Mouse (Mus musculus): ENCODE data around the gene Gm45837. TPM values are rescaled to one million over a fixed set of nuclear protein-coding genes. Genes with fewer than 3 reads are reported as not detected.

Gene Gm45837
- polyA plus RNA-seq, 1 experiment from 2014 or later, result 2.1 TPM

- peak overlapping the region; percentile 61 for H3K9ac ChIP-seq
- peaks cover 55% of the 10 kb centered on the region for H3K27me3 ChIP-seq
- peak; percentile 54 for ATAC-seq (ENCODE audit: insufficient number of reproducible peaks, insufficient read depth, low FRiP score, low TSS enrichment, low read depth)
- under 1% methylated on average over 66 of the region's 68 CpGs for WGBS
- peak overlapping the region; percentile 99 for H3K4me2 ChIP-seq
- peaks cover 12% of the 10 kb centered on the region for H3K4me1 ChIP-seq
- H3K9me3 ChIP-seq, result no peaks in the 10 kb centered on the region
- H3K4me3 ChIP-seq, result peak overlapping the region; percentile 57
- no peaks in the 10 kb centered on the region for H3K36me3 ChIP-seq
- no peak overlapping the region for H3K27ac ChIP-seq
These were observed 40.0 kb downstream of the Gm45837 start for GRCm38 (mm10) chr7:101450422-101451401.

- no peak overlapping the region for H3K27ac ChIP-seq
- no peaks in the 10 kb centered on the region for H3K36me3 ChIP-seq
- H3K27me3 ChIP-seq, result peaks cover 62% of the 10 kb centered on the region
- H3K9ac ChIP-seq, result no peak overlapping the region
- H3K4me1 ChIP-seq, result peaks cover 14% of the 10 kb centered on the region
- H3K4me3 ChIP-seq, result peak overlapping the region; percentile 4; the same call in 1 of the 2 replicates
- no peaks in the 10 kb centered on the region for H3K9me3 ChIP-seq
- H3K4me2 ChIP-seq, result 0 out of 2 replicates have a peak overlapping the region, but pooled peaks have one; percentile 99
- WGBS, result 79% methylated on average over 3 of the region's 3 CpGs
- no peak for ATAC-seq (ENCODE audit: insufficient number of reproducible peaks, insufficient read depth, low FRiP score, low TSS enrichment, low read depth)
These were observed 42.0 kb downstream of the Gm45837 start for GRCm38 (mm10) chr7:101452669-101453068.

- no peak overlapping the region for H3K9ac ChIP-seq
- no peak for ATAC-seq (ENCODE audit: insufficient number of reproducible peaks, insufficient read depth, low FRiP score, low TSS enrichment, low read depth)
- 89% methylated on average over 3 of the region's 3 CpGs for WGBS
These were observed 42.6 kb downstream of the Gm45837 start for GRCm38 (mm10) chr7:101453296-101453695.

GRCm38 (mm10) chr7:101453725-101454124, 43.0 kb downstream of the Gm45837 start:
- Histone ChIP-seq H3K9ac (no peak overlapping the region), H3K27ac (no peak overlapping the region), H3K9me3 (no peaks in the 10 kb centered on the region), H3K4me3 (no peak overlapping the region), H3K4me1 (peaks cover 14% of the 10 kb centered on the region), H3K27me3 (peaks cover 56% of the 10 kb centered on the region), H3K36me3 (no peaks in the 10 kb centered on the region), H3K4me2 (no peak overlapping the region)
- no peak for ATAC-seq (ENCODE audit: insufficient number of reproducible peaks, insufficient read depth, low FRiP score, low TSS enrichment, low read depth)
- WGBS, result 27% methylated on average over 8 of the region's 8 CpGs

More at GRCm38 (mm10) chr7:101453296-101453695, 42.6 kb downstream of the Gm45837 start:
- H3K4me2 ChIP-seq, result no peak overlapping the region
- H3K27ac ChIP-seq, result no peak overlapping the region
- H3K36me3 ChIP-seq, result no peaks in the 10 kb centered on the region
- H3K9me3 ChIP-seq, result no peaks in the 10 kb centered on the region
- H3K27me3 ChIP-seq, result peaks cover 60% of the 10 kb centered on the region
- H3K4me3 ChIP-seq, result no peak overlapping the region
- peaks cover 14% of the 10 kb centered on the region for H3K4me1 ChIP-seq

- ATAC-seq (ENCODE audit: insufficient number of reproducible peaks, insufficient read depth, low FRiP score, low TSS enrichment, low read depth), result no peak
- WGBS, result 82% methylated on average over 9 of the region's 9 CpGs
These were observed 43.8 kb downstream of the Gm45837 start for GRCm38 (mm10) chr7:101454479-101454878.

GRCm38 (mm10) chr7:101455141-101455540, 44.5 kb downstream of the Gm45837 start:
- no peaks in the 10 kb centered on the region for H3K36me3 ChIP-seq
- no peak for ATAC-seq (ENCODE audit: insufficient number of reproducible peaks, insufficient read depth, low FRiP score, low TSS enrichment, low read depth)
- WGBS, result 76% methylated on average over 6 of the region's 6 CpGs

More at GRCm38 (mm10) chr7:101454479-101454878, 43.8 kb downstream of the Gm45837 start:
- Histone ChIP-seq H3K27me3 (peaks cover 58% of the 10 kb centered on the region), H3K4me2 (no peak overlapping the region), H3K27ac (no peak overlapping the region), H3K4me1 (peaks cover 14% of the 10 kb centered on the region), H3K9ac (no peak overlapping the region), H3K9me3 (no peaks in the 10 kb centered on the region), H3K4me3 (no peak overlapping the region), H3K36me3 (no peaks in the 10 kb centered on the region)

GRCm38 (mm10) chr7:101456318-101456717, 45.6 kb downstream of the Gm45837 start:
- Histone ChIP-seq H3K9me3 (no peaks in the 10 kb centered on the region), H3K4me3 (no peak overlapping the region), H3K4me2 (no peak overlapping the region), H3K9ac (no peak overlapping the region), H3K27me3 (peaks cover 48% of the 10 kb centered on the region), H3K27ac (no peak overlapping the region), H3K4me1 (peaks cover 12% of the 10 kb centered on the region), H3K36me3 (no peaks in the 10 kb centered on the region)
- 64% methylated on average over 4 of the region's 4 CpGs for WGBS
- no peak for ATAC-seq (ENCODE audit: insufficient number of reproducible peaks, insufficient read depth, low FRiP score, low TSS enrichment, low read depth)

More at GRCm38 (mm10) chr7:101455141-101455540, 44.5 kb downstream of the Gm45837 start:
- H3K4me3 ChIP-seq, result no peak overlapping the region
- no peak overlapping the region for H3K27ac ChIP-seq
- H3K27me3 ChIP-seq, result peaks cover 58% of the 10 kb centered on the region
- H3K9me3 ChIP-seq, result no peaks in the 10 kb centered on the region
- H3K9ac ChIP-seq, result no peak overlapping the region
- H3K4me1 ChIP-seq, result peaks cover 14% of the 10 kb centered on the region
- no peak overlapping the region for H3K4me2 ChIP-seq

GRCm38 (mm10) chr7:101456789-101457188, 46.1 kb downstream of the Gm45837 start:
- H3K4me1 ChIP-seq, result peaks cover 7% of the 10 kb centered on the region
- no peak overlapping the region for H3K9ac ChIP-seq
- no peaks in the 10 kb centered on the region for H3K36me3 ChIP-seq
- H3K9me3 ChIP-seq, result no peaks in the 10 kb centered on the region
- H3K4me2 ChIP-seq, result no peak overlapping the region
- WGBS, result 20% methylated on average over 5 of the region's 5 CpGs
- H3K27me3 ChIP-seq, result peaks cover 43% of the 10 kb centered on the region
- no peak for ATAC-seq (ENCODE audit: insufficient number of reproducible peaks, insufficient read depth, low FRiP score, low TSS enrichment, low read depth)
- H3K4me3 ChIP-seq, result no peak overlapping the region
- H3K27ac ChIP-seq, result no peak overlapping the region

GRCm38 (mm10) chr7:101457283-101457682, 46.6 kb downstream of the Gm45837 start:
- whole genome bisulfite sequencing, result 62% methylated on average over 5 of the region's 5 CpGs
- Histone ChIP-seq H3K9me3 (no peaks in the 10 kb centered on the region), H3K36me3 (no peaks in the 10 kb centered on the region), H3K27me3 (peaks cover 39% of the 10 kb centered on the region), H3K27ac (no peak overlapping the region), H3K9ac (no peak overlapping the region), H3K4me3 (no peak overlapping the region), H3K4me1 (peaks cover 7% of the 10 kb centered on the region), H3K4me2 (no peak overlapping the region)
- no peak for ATAC-seq (ENCODE audit: insufficient number of reproducible peaks, insufficient read depth, low FRiP score, low TSS enrichment, low read depth)

GRCm38 (mm10) chr7:101457801-101458200, 47.1 kb downstream of the Gm45837 start:
- Histone ChIP-seq H3K4me2 (no peak overlapping the region), H3K27ac (no peak overlapping the region), H3K4me3 (no peak overlapping the region), H3K9me3 (no peaks in the 10 kb centered on the region), H3K27me3 (peaks cover 33% of the 10 kb centered on the region), H3K9ac (no peak overlapping the region), H3K36me3 (no peaks in the 10 kb centered on the region), H3K4me1 (peaks cover 7% of the 10 kb centered on the region)
- WGBS, result 44% methylated on average over 8 of the region's 8 CpGs
- no peak for ATAC-seq (ENCODE audit: insufficient number of reproducible peaks, insufficient read depth, low FRiP score, low TSS enrichment, low read depth)

GRCm38 (mm10) chr7:101458278-101458781, 47.6 kb downstream of the Gm45837 start:
- 68% methylated on average over 4 of the region's 4 CpGs for WGBS
- no peaks in the 10 kb centered on the region for H3K36me3 ChIP-seq
- H3K27me3 ChIP-seq, result peaks cover 28% of the 10 kb centered on the region

More at GRCm38 (mm10) chr7:101458278-101458781, 47.6 kb downstream of the Gm45837 start:
- Histone ChIP-seq H3K4me1 (peaks cover 7% of the 10 kb centered on the region), H3K27ac (no peak overlapping the region), H3K9me3 (no peaks in the 10 kb centered on the region), H3K9ac (no peak overlapping the region), H3K4me3 (no peak overlapping the region), H3K4me2 (no peak overlapping the region)
- no peak for ATAC-seq (ENCODE audit: insufficient number of reproducible peaks, insufficient read depth, low FRiP score, low TSS enrichment, low read depth)
